Mouse (Mus musculus): ENCODE measurements around the gene Krt78. TPM values are rescaled to one million over a fixed set of nuclear protein-coding genes. Genes with fewer than 3 reads are reported as not detected.

Gene Krt78
- polyA plus RNA-seq, 2 experiments from 2014 or later = not detected

- ATAC-seq = no peak
Observed at GRCm38 (mm10) chr15:101970536-101970935, 16.4 kb upstream of the Krt78 start.

- no peak for ATAC-seq
Observed at GRCm38 (mm10) chr15:101966808-101967207, 12.7 kb upstream of the Krt78 start.

- no peak for ATAC-seq
Observed at GRCm38 (mm10) chr15:101958891-101959290, 4.8 kb upstream of the Krt78 start.

GRCm38 (mm10) chr15:101952733-101953474, 1.2 kb downstream of the Krt78 start:
- ATAC-seq = no peak

- no peak for ATAC-seq
Observed at GRCm38 (mm10) chr15:101945430-101945829, 8.7 kb downstream of the Krt78 start.

GRCm38 (mm10) chr15:101941948-101942347, 12.1 kb downstream of the Krt78 start:
- no peak for ATAC-seq

- ATAC-seq = no peak
Observed at GRCm38 (mm10) chr15:101940274-101940829, 13.7 kb downstream of the Krt78 start, which contains the start of gene Krt79. Krt79 (minus strand) TSS chr15:101940324.

- no peak for ATAC-seq
Observed at GRCm38 (mm10) chr15:101938600-101939308, 15.3 kb downstream of the Krt78 start.

GRCm38 (mm10) chr15:101933024-101933423, 21.1 kb downstream of the Krt78 start:
- ATAC-seq = no peak

- ATAC-seq = no peak
Observed at GRCm38 (mm10) chr15:101929666-101930065, 24.4 kb downstream of the Krt78 start.

- ATAC-seq = no peak
Observed at GRCm38 (mm10) chr15:101929087-101929486, 25.0 kb downstream of the Krt78 start.

- no peak for ATAC-seq
Observed at GRCm38 (mm10) chr15:101927340-101928080, 26.6 kb downstream of the Krt78 start.

- ATAC-seq = no peak
Observed at GRCm38 (mm10) chr15:101925041-101925440, 29.0 kb downstream of the Krt78 start.

GRCm38 (mm10) chr15:101924635-101925034, 29.5 kb downstream of the Krt78 start, which contains the start of gene Krt4:
Krt4 (minus strand) TSS chr15:101924735.
- ATAC-seq = no peak

GRCm38 (mm10) chr15:101922296-101922695, 31.8 kb downstream of the Krt78 start:
- no peak for ATAC-seq

- ATAC-seq = no peak
Observed at GRCm38 (mm10) chr15:101916072-101916471, 38.0 kb downstream of the Krt78 start.

- ATAC-seq = no peak
Observed at GRCm38 (mm10) chr15:101904849-101905248, 49.2 kb downstream of the Krt78 start.

- ATAC-seq = no peak
Observed at GRCm38 (mm10) chr15:101902171-101903149, 51.6 kb downstream of the Krt78 start.
